Mouse (Mus musculus) neural tube, embryonic 10.5 days (tissue): ENCODE measurements around the gene Timp4.

Source experiments
- DNase-seq: peaks from one replicate; pipeline ENCODE4 v3.0.0-alpha.2; 2017; ENCODE audit warnings: low spot score; ENCODE audit errors: extremely low spot score

Timp4 gene

DNA sequence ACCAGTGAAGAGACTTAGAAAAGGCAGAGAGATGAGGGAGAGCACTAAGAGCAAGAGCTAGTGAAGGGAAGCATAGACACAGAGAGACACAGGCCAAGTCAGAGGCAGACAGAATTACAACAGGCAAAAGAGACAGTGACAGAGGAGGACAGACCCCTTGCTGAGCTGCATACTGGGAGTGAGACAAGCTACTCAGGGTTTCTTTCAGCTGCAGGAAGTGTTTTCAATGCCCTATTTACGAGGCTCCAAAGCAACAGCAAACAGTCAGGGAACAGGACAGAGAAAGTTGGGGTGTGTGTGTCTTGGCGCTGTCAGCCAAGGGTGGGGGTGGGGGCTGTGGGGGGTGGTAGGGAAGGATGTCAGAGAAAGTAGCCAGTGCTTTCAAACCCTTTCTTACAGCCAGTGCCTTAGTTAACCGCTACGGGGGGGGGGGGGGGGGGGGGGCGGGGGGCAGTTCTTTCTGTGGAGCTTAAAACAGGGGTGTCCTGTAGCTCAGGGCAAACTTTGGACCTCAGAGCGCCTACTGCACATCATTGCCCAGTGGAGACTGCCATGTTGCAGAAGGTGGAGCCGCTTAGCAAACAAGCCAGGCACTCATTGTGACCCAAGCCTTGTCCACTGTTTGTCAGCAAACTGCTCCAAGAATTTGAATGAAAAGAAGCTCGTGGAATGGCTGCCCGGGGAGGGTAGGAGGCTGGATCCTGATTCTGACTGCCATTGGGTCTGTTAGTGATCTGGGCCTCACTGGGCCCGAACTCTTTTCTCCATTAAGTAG, at the start of gene Timp4:
Gene Timp4 (minus strand): TSS at position 107 of the 775 bp plus-strand sequence.
- no peak for DNase-seq

DNA sequence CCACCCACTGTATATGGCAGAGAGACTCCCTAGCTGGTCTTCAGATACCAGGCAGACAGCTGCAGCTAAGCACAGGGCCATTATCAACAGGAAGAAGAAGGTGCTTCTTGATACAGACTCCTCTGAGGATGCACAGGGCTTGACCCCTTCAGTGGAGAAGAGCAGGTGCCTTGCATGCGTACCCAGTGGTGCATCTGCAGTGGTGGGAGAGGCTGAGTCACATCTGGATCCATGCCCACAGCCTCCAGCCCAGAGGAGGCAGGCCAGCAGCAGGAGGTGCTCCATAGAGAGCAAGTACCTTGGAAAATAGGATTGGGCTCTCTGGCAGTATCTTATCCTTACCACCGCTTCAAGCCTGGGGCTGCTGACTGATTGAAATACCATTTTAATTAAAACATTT, 41.9 kb upstream of the Timp4 start:
- DNase-seq = no peak

DNA sequence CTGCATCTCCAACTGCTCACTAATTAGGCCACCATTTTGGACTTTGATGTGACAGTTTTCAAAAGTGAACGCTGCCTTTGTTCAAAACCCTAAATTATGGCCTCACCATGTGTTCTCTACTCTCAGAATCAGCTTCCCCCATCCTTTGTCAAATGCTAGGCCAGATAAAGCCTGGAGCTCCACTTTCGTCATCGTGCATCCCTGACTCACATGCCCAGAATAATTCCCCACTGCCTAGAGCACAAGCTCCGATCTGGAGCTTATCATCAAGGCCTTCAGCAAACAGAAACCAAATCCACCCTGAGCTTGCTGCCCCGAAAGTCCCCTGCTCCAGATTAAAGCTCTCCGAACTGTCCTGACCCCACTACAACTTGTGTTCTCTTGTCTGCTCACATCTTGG, 40.6 kb upstream of the Timp4 start:
- no peak for DNase-seq

DNA sequence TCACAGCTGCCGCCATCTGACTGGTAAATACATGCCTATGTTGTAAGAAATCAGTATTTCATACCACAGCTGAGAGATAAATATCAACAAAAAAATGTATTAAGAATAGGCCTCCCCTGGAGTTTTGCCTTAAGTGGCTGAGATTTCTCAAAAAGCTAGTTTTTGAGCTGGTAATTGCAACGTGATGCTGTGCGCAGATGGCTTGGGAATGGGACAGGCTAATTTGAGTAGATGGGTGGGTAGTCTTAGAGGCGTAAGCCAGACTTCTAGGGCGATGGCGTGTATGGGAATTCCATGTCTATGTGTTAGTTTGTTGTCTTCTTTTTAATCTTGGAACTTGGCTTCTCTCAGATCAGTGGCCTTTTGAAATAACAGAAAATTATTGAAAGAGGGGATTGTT, 39.8 kb upstream of the Timp4 start:
- DNase-seq = no peak

DNA sequence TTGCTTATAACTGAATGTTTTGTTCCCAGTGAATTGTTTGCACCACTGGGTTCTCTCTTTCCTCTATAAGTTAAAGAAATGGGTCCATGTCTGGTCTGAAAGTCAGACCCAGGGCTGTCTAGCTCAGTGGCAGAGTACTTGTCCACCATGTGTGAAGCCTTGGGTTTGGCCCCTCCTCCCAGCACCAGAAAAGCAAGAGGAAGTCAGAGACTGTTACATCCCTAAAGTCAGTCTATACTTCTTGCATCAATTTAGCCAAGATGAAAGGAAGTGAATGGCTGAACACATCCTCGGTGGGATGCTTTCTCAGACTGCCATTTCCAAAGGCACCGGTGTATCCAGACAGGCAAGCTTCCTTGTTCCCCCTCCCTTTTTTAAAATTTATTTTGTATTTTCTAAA, 39.1 kb upstream of the Timp4 start:
- DNase-seq = no peak

DNA sequence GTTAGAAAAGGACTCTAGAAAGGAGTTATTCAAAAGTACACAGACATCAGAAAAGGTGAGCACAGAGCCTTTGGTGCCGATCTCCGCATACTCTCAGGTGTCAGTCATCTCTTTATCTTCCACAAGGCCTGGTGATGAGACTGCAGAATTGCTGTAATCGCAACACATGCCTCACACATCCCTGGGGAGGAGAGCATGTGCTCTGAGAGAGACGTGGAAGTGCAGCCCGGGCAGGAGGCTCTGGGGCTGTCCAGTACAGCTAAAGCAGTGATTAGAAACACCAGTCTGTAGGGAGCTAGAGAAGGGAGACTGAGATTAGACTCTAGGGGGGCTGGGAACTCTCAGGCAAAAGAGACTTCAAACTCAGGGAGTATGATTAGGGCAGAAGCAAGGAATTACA, 38.6 kb upstream of the Timp4 start:
- no peak for DNase-seq

DNA sequence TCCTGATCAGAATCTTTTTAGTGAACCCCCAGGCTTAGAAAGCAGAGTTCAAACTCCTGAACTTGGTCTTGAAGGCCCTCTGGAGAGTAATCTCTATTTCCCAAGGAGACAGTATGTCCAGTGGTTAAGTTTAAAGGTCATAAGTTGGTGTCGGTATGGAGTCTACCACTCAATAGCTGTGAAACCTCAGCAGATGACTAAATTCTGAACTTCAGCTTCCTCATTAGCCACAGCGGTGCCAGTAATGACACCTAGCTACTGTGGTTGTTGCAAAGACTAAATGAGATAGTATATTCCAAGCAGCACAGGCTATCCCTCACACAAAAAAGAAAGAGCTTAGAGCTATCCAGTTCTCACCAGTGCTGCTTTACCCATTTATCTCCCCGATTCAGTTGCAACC, 36.2 kb upstream of the Timp4 start:
- DNase-seq = no peak

DNA sequence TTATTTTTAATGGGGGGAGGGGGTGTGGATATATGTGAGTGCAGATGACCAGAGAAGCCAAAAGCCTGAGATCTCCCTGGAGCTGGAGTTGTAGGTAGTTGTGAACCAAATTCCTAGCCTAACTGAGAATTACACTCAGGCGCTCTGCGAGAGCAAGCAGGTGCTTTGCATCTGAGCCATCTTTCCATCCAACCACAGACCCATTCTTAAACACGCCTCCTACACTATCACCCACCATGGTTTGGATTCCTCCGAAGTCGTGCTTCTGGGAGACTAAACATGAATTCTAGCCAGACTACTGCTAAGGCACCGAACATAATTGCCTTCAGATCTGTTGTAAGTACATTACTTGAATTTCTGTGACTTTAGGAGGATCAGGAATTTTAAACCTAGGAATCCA, 34.4 kb upstream of the Timp4 start:
- no peak for DNase-seq

DNA sequence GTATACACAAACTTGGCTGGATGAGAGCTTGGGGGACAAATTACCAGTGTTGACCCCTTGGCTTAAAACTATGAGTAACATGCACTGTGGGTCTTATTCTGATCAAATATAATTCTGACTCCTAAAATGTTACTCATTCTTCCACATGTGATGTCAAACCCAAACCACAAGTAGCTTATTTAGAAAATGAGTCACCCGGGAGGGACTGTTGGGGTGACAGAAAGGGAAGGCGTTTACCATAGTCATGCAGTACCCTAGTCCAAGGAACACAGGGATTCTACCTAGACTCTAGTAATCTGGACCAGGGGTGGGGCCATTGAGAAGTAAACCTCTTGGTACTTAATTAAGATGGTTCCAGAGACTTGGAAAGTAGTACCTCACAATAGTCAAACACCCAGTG, 32.1 kb upstream of the Timp4 start:
- DNase-seq = no peak

DNA sequence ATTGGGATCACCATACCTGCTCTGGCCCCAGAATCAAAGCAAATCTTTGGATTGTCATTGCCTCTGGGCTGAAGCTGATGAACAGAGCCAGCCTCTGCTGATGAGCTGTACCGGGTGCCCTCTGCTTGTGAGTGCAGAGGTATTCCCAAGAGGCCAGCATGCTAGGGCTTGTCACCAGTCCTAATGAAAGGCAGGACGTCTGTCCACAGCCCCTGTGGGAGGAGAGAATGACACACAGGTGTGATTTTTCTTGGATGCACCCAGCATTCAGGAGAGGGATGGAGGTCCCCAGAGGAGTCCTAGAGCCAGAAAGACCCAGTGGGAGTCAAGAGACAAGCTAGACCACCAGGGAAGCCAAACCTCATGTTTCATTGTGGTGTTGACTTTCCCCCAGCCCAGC, 27.6 kb upstream of the Timp4 start:
- DNase-seq = no peak

DNA sequence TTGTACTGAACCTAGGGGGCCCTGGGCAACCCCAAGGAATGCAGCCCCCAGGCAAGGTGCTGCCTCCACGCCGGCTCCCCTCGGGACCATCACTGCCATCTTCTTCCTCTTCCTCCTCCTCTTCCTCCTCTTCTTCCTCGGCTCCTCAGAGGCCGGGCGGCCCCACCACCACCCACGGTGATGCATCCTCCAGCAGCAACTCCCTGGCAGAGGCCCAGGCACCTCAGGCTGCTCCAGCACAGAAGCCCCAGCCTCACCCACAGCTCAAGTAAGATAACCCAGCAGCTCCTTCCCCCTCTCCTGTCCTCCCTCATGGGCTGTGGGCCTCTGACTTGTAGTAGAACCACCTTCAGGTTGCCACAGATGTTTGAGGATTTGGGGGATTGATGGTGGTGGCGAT, 26.1 kb upstream of the Timp4 start:
- DNase-seq = no peak

DNA sequence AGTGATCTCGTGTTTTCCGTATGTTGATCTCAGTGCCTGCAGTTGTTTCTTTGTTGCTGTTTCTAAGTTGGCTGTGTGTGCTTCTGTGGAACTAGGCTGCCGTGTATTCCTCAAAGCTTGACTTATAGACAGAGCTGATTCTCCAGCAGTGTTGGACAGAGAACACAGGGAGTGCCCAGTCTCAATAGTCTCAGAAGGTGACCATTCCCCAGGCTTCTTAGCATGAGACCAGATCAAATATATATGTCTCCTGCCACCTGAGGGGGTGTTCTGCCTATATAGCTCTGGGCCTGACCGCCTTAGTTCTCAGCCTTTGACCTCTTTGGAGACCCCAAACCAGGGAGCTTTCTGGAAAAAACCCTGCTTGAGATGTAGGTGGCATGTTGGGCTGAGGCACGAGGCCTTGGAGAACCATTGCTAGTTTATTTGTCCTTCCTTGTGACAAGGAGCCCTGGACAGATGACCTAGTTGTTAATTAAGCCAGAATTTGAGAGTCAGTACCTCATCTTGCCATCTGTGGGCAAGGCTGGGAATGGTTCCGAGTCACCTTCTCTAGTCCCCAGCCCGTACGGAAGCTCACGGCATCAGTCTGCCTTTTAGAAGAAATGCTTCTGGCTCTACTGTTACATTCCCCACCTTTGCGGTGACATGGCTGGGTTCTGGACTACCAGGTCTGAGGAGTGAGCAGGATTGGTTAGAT, 23.3 kb upstream of the Timp4 start:
- DNase-seq = no peak

DNA sequence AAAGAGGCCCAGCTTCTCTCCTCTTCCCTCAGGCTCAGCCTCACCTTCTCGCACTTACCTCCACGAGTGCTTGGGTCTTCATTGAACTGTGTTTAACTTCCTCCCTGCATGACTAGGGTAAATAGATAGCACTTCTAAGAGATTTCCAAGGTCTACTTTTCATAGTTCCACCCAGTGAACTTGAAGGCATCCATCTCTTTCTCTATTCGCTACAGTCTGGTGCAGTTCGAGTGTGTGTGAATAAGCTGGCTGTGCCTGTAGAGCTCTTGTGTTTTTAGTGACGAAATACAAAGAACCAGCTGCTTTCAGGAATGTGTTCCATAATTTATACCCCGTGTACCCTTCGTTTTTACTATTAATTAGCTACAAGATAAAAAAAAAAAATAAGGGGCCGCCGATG, 22.7 kb upstream of the Timp4 start:
- no peak for DNase-seq

DNA sequence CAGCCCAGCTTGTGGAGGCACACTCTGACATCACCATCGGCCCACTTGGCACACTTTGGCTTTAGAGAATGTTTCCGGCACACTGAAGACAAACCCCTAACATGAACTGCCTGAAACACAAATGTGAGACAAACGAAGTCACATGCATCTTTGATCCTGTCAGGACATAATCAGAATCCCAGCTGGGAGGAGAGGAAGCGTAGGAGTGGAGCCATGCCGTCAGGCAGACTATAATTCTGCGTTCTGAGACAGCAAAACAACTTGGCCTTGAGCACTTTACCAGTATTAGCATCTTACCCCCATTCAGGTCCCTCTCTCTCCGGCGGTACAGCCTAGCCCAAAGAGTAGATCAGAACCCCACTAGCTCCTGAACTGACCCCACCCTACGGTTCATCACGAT, 21.3 kb upstream of the Timp4 start:
- no peak for DNase-seq

DNA sequence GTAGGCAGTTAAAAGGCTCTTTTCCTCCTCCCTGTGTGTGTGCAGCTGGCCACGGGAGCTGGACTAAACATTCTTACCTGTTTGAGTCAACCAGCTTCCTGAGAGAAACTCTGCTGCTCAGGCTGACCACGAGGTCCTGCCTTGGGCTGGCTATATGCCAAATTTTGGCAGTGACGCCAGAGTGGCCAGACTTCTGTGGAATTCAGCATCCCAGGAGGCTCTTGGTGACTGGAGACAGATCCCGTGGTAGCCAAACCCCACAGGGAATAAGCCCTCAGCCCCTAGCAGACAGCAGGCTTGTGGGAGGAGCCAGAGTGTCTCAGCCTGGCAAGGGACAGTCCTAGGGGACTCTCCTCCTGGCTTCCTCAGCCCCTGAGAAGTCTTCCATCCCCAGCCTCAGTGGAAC, 19.9 kb upstream of the Timp4 start:
- no peak for DNase-seq

DNA sequence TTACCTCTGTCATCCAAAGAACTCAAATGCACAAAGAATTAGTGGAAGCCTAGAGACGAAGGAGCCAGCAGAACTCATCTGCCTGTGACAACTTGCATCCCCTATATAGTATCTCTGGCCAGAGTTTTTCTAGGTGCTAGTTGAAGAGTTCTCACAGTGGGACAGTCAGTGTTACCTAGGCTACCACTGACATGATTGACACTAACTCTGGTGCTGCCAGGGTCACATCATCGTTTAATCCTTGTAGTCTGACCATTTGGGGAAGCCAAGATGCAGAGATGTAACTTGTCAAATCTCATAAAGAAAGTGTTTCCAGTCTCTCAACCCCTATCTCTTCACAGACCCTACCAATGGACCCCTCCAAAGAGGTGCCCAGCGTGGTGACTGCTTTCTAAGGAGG, 19.3 kb upstream of the Timp4 start:
- no peak for DNase-seq

DNA sequence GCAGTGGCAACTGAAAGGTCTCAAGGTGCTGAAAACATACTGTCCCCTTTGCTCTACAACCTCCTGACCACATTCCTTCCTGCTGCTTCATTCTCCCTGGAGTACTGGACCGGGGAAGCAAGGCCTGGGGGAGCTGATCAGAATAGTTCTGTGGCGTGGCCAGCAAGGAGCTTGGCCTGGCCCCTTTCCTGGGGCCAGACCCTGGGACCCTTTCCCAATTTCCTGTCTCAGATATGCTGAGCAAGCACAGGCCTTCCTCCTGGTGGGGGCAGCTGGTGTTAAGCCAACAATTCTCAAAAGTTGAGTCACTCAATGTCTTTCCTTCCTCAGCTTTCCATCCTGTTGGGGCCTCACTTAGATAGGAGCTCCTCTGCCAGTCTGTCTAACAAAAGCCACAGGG, 18.1 kb upstream of the Timp4 start:
- no peak for DNase-seq

DNA sequence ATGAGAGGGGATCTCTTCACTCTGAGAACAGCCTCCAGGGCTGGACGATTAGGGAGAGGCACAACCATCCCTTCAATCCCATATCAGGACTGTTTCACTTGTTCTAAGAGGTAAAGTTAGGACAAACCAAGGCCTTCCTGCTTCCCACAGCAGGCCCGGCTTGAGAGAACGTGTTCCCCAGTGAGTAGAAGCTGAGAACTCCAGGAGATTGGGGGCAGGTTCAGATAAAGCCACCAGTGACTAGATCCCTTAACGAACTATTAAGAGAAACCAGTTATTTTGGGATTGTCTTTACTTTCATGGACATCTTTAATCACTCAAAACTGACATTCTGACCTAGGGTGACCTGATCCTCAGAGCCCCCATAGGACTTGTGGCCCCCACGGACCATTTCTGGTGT, 17.6 kb upstream of the Timp4 start:
- DNase-seq = no peak

DNA sequence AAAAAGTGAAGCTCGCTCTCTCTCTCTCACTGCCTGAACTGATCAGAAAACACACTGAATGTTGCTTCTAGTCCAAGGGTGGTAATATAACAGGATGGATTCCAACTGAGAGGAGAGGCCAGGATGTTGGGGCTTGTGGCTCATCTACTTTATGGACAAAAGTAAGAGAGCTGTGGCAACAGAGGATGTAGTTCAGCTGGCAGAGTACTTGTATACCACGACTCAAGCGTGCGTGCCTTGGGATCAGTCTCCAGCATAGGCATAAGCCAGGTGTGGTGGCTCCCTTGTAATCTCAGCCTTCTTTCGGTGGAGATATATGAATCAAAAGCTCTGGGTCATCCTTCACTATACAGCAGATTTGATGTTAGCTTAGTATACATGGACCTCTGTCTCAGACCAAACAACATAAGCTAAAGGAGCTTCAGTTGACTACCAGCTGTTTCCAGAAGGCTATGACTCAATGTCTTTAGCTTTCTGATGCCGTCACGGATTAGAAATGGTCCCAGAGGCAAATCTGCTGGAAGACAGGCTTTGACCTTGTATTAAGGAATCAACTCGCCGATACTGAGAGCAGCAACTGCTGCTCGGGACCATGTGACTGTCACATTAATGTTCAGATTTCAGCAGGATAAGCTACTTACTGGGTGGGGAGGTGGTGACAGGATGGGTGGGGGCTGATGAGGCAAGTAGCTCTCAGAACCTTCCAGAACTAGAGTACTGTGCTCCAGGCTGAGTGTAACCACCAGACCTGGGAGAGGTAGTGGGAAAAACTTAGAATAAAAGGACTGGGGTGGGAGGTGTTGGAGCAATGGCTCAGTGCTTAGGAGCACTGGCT, 16.8 kb upstream of the Timp4 start:
- no peak for DNase-seq

DNA sequence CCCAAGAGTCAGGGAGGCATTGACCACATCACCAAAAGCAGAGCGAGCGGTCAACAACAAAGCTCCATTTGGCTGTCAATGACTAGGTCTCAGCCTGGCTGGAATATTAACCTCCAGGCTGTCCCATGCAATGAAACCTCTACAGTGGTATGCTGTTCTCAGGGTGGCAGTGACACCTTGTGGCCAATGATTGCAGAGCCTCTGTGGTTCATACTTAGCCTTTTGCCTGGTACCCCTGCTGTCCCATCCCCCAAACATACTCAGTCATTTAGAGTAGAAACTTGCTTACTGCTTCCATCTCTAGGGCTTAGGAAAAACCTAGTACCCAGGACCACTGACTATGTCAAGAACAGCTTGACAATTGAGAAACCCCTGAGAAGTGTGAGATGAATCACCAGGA, 15.9 kb upstream of the Timp4 start:
- peak; percentile 52 for DNase-seq

DNA sequence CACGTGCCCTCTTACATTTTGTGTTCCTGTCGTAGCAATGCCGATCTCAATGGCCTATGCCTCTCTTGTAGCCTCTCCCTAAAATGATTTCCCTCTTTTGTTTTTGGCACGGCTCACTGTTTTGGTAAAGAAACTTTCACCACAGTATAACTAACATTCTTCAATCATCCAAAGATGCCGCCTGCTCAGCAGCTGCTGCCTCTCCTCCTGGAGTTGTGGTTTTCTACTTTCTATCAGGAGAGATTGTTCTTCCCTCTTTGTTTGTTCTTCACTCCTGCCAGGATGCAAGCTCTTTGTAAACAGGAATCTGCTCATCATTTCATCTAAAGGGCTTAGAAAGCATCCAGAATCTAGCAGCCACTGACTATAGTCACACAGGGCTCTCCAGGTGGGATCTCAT, 14.8 kb upstream of the Timp4 start:
- no peak for DNase-seq

DNA sequence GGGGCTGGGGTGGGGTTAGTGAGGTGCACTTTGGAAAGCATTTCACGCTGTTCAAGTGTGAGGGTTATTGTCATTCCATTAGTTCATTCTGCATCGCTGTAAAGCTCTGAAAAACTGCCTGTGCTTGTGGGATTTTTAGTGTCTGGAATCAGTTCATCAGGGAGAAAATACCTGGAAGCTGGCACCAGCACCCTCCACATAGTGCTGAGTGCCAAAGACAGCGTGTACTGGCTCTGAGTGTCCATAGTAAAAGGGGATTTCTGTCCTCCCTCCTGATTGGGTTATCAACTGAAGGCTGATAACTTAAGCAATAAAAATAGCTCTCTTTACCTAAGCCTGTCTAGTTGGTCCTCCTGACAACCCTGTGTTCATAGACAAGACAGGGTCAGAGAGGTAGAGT, 8.5 kb upstream of the Timp4 start:
- no peak for DNase-seq
